Mouse (Mus musculus) C2C12 (cell line): ENCODE measurements around the gene Cmss1.

Experiments
- CEBPB ChIP-seq: IDR thresholded peaks from one replicate; pipeline ENCODE4 v1.6.1; 2011; ENCODE audit warnings: low read depth, mild to moderate bottlenecking, control low read depth, moderate library complexity
- CTCF ChIP-seq: IDR thresholded peaks from one replicate; pipeline ENCODE4 v1.5.1; 2011; ENCODE audit not compliant: control insufficient read depth, insufficient read depth, insufficient read length
- USF1 ChIP-seq: IDR thresholded peaks from one replicate; pipeline ENCODE4 v1.6.1; 2011; ENCODE audit warnings: low read depth, mild to moderate bottlenecking, control low read depth, moderate library complexity

GRCm38 (mm10) chr16:57509099-57509498 lies 97.6 kb downstream of the Cmss1 start:
- TF ChIP-seq CTCF (no peak), CEBPB (no peak), USF1 (no peak)
